Mouse (Mus musculus): ENCODE results near the gene Gm20517. TPM values are rescaled to one million over a fixed set of nuclear protein-coding genes. Genes with fewer than 3 reads are reported as not detected.
"Not testable (repeated sequence)": the region's sequence is repeated elsewhere in the genome, so short reads cannot be mapped to it uniquely, and the experiment has no call there.

Gm20517 gene
- polyA plus RNA-seq, 1 experiment from 2014 or later, result 1.6 TPM

DNA sequence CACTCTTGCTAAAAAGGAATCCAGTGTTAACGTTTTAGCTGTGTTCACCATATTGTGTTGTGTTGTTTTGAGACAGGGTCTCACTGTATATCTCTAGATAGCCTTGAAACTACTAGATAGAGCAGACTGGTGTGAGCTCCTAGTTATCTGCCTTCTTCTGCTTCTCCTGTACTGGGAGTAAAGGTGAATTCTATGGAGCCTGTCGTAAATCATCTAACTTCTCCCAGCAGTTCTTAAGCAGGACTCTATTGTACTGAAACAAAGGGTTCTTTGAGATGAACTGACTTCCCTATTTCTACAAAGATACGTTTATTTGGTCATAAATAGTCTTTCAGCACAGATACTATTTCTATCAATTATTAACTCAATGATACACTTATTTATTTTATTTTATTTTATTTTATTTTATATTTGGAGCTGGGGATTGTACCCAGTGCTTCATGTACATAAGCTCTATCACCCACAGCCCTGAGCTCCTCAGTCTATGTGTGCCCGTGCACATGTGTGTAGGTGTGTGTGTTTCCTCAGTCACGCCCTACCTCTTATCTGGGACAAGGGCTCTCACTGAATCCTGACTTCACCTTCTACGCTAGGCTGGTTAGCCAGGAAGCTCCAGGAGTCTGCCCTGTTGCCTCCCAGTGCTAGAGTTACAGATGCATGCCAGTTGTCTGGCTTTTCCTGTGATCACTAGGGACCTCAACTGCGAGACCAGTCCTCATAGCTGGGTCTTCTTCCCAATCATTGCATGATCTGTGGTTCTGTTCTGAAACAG lies 22.8 kb downstream of the Gm20517 start:
- Histone ChIP-seq H3K36me3 (ENCODE audit: insufficient read depth, low read length) (no peaks in the 10 kb centered on the region), H3K27me3 (ENCODE audit: insufficient read depth, low read length) (no peaks in the 10 kb centered on the region), H3K4me3 (ENCODE audit: low read length) (no peak overlapping the region), H3K9ac (replicated peaks; ENCODE audit: low read length) (no peak overlapping the region), H3K4me1 (ENCODE audit: insufficient read depth, low read length) (peaks cover 18% of the 10 kb centered on the region), H3K4me2 (replicated peaks; ENCODE audit: low read depth, low read length) (no peak overlapping the region), H3K27ac (ENCODE audit: low read length) (no peak overlapping the region), H3K9me3 (ENCODE audit: low read length) (no peaks in the 10 kb centered on the region)
- ATAC-seq (ENCODE audit: low FRiP score, low TSS enrichment), result no peak
- WGBS, result 62% methylated on average over 7 of the region's 7 CpGs

DNA sequence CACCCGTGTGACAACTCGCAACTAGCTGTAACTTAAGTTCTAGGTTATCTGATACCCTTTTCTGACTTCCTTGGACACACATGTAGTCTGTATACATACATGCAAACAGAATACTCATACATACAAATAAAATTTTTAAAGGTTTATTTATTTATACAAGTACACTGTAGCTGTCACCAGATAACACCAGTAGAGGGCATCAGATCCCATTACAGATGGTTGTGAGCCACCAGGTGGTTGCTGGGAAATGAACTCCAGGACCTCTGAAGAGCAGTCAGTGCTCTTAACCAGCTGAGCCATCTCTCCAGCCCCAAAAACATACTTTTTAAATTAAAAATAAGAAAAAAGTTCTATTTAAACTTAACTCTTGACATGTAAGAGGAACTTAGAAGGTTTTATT lies 31.6 kb downstream of the Gm20517 start:
- no peak overlapping the region for H3K4me2 ChIP-seq (replicated peaks; ENCODE audit: low read depth, low read length)
- H3K9ac ChIP-seq (replicated peaks; ENCODE audit: low read length), result no peak overlapping the region
- no peaks in the 10 kb centered on the region for H3K36me3 ChIP-seq (ENCODE audit: insufficient read depth, low read length)
- no peak for ATAC-seq (ENCODE audit: low FRiP score, low TSS enrichment)
- H3K27me3 ChIP-seq (ENCODE audit: insufficient read depth, low read length), result no peaks in the 10 kb centered on the region
- no peaks in the 10 kb centered on the region for H3K9me3 ChIP-seq (ENCODE audit: low read length)
- no peak overlapping the region for H3K4me3 ChIP-seq (ENCODE audit: low read length)
- no peak overlapping the region for H3K27ac ChIP-seq (ENCODE audit: low read length)
- WGBS, result 75% methylated on average over 2 of the region's 2 CpGs
- no peaks in the 10 kb centered on the region for H3K4me1 ChIP-seq (ENCODE audit: insufficient read depth, low read length)

DNA sequence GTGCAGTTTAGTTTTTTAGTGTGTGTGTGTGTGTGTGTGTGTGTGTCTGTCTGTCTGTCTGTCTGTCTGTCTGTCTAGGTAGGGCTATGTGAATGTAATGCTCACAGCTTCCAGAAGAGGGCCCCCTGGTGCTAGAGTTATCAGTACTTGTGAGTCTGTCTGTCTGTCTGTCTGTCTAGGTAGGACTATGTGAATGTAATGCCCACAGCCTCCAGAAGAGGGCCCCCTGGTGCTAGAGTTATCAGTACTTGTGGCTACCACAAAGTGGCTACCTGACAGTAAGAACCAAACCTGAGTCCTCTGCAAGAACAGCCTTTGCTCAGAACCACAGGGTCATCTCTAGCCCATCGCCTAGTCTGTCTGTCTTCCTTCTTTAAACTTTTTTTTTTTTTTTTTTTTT lies 35.3 kb downstream of the Gm20517 start:
- Histone ChIP-seq H3K9ac (replicated peaks; ENCODE audit: low read length) (no peak overlapping the region), H3K36me3 (ENCODE audit: insufficient read depth, low read length) (no peaks in the 10 kb centered on the region), H3K4me2 (replicated peaks; ENCODE audit: low read depth, low read length) (no peak overlapping the region), H3K27me3 (ENCODE audit: insufficient read depth, low read length) (no peaks in the 10 kb centered on the region), H3K9me3 (ENCODE audit: low read length) (no peaks in the 10 kb centered on the region), H3K27ac (ENCODE audit: low read length) (no peak overlapping the region), H3K4me1 (ENCODE audit: insufficient read depth, low read length) (no peaks in the 10 kb centered on the region), H3K4me3 (ENCODE audit: low read length) (no peak overlapping the region)
- ATAC-seq (ENCODE audit: low FRiP score, low TSS enrichment), result no peak
- 88% methylated on average over 1 of the region's 1 CpGs for WGBS

- no peak overlapping the region for H3K4me2 ChIP-seq (replicated peaks; ENCODE audit: low read depth, low read length)
- H3K27ac ChIP-seq (ENCODE audit: low read length), result no peak overlapping the region
- no peaks in the 10 kb centered on the region for H3K4me1 ChIP-seq (ENCODE audit: insufficient read depth, low read length)
- ATAC-seq (ENCODE audit: low FRiP score, low TSS enrichment), result no peak
- H3K9ac ChIP-seq (replicated peaks; ENCODE audit: low read length), result no peak overlapping the region
- H3K9me3 ChIP-seq (ENCODE audit: low read length), result no peaks in the 10 kb centered on the region
- 68% methylated on average over 4 of the region's 4 CpGs for WGBS
- no peaks in the 10 kb centered on the region for H3K27me3 ChIP-seq (ENCODE audit: insufficient read depth, low read length)
- no peaks in the 10 kb centered on the region for H3K36me3 ChIP-seq (ENCODE audit: insufficient read depth, low read length)
- no peak overlapping the region for H3K4me3 ChIP-seq (ENCODE audit: low read length)
These were observed 37.6 kb downstream of the Gm20517 start for GRCm38 (mm10) chr17:47648966-47649365.

- H3K36me3 ChIP-seq (ENCODE audit: insufficient read depth, low read length), result no peaks in the 10 kb centered on the region
These were observed 40.6 kb downstream of the Gm20517 start for GRCm38 (mm10) chr17:47651953-47652352.

DNA sequence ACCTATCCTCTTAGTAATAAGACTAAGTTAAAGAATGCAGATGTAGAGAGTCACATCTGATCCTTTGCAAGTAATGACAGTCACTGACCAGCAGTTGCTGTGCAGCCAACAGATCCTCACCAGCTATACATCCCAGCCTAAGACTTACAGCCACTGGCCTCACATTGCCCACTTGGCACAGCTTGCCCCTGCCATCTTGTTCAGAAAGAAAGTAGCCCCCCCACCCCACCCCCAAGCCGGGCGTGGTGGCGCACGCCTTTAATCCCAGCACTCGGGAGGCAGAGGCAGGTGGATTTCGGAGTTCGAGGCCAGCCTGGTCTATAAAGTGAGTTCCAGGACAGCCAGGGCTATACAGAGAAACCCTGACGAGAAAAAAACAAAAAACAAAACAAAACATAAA lies 43.0 kb downstream of the Gm20517 start:
- H3K9me3 ChIP-seq (ENCODE audit: low read length); H3K27ac ChIP-seq (ENCODE audit: low read length); H3K4me1 ChIP-seq (ENCODE audit: insufficient read depth, low read length); H3K27me3 ChIP-seq (ENCODE audit: insufficient read depth, low read length); H3K36me3 ChIP-seq (ENCODE audit: insufficient read depth, low read length); H3K4me3 ChIP-seq (ENCODE audit: low read length); ATAC-seq (ENCODE audit: low FRiP score, low TSS enrichment); H3K4me2 ChIP-seq (replicated peaks; ENCODE audit: low read depth, low read length); H3K9ac ChIP-seq (replicated peaks; ENCODE audit: low read length): not testable (repeated sequence)
- 95% methylated on average over 8 of the region's 8 CpGs for WGBS

More at GRCm38 (mm10) chr17:47651953-47652352, 40.6 kb downstream of the Gm20517 start:
- ATAC-seq (ENCODE audit: low FRiP score, low TSS enrichment), result no peak
- H3K9me3 ChIP-seq (ENCODE audit: low read length), result no peaks in the 10 kb centered on the region
- H3K4me3 ChIP-seq (ENCODE audit: low read length), result no peak overlapping the region
- H3K9ac ChIP-seq (replicated peaks; ENCODE audit: low read length), result no peak overlapping the region
- H3K27ac ChIP-seq (ENCODE audit: low read length), result no peak overlapping the region
- WGBS, result 83% methylated on average over 2 of the region's 2 CpGs
- H3K4me1 ChIP-seq (ENCODE audit: insufficient read depth, low read length), result no peaks in the 10 kb centered on the region
- no peaks in the 10 kb centered on the region for H3K27me3 ChIP-seq (ENCODE audit: insufficient read depth, low read length)
- H3K4me2 ChIP-seq (replicated peaks; ENCODE audit: low read depth, low read length), result no peak overlapping the region

DNA sequence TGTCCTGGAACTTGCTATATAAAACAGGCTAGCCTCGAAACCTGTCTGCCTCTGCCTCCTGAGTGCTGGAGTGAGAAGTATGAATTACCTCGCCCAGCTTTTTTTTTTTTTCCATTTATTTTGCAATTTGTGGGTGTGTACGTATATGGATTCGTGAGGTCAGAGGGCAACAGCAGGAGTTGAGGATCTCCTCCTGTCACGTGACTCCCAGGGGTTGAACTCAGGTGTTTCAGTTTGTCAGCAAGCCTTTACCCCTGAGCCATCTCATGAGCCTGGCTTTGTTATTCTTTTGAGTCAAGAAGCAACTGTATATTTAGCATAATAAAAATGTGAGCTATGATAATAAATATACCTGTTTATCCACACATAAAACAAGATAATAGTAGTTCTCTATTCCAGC lies 44.3 kb downstream of the Gm20517 start:
- 78% methylated on average over 5 of the region's 5 CpGs for WGBS
- H3K27me3 ChIP-seq (ENCODE audit: insufficient read depth, low read length), result no peaks in the 10 kb centered on the region
- no peak overlapping the region for H3K4me3 ChIP-seq (ENCODE audit: low read length)
- no peak for ATAC-seq (ENCODE audit: low FRiP score, low TSS enrichment)
- no peak overlapping the region for H3K27ac ChIP-seq (ENCODE audit: low read length)
- no peaks in the 10 kb centered on the region for H3K36me3 ChIP-seq (ENCODE audit: insufficient read depth, low read length)
- H3K9ac ChIP-seq (replicated peaks; ENCODE audit: low read length), result no peak overlapping the region
- H3K4me2 ChIP-seq (replicated peaks; ENCODE audit: low read depth, low read length), result no peak overlapping the region
- H3K9me3 ChIP-seq (ENCODE audit: low read length), result no peaks in the 10 kb centered on the region
- no peaks in the 10 kb centered on the region for H3K4me1 ChIP-seq (ENCODE audit: insufficient read depth, low read length)

- no peaks in the 10 kb centered on the region for H3K27me3 ChIP-seq (ENCODE audit: insufficient read depth, low read length)
- H3K4me1 ChIP-seq (ENCODE audit: insufficient read depth, low read length), result no peaks in the 10 kb centered on the region
- no peak overlapping the region for H3K27ac ChIP-seq (ENCODE audit: low read length)
- no peaks in the 10 kb centered on the region for H3K36me3 ChIP-seq (ENCODE audit: insufficient read depth, low read length)
- no peak overlapping the region for H3K4me2 ChIP-seq (replicated peaks; ENCODE audit: low read depth, low read length)
- no peaks in the 10 kb centered on the region for H3K9me3 ChIP-seq (ENCODE audit: low read length)
- ATAC-seq (ENCODE audit: low FRiP score, low TSS enrichment), result no peak
- 79% methylated on average over 4 of the region's 4 CpGs for WGBS
- no peak overlapping the region for H3K4me3 ChIP-seq (ENCODE audit: low read length)
- H3K9ac ChIP-seq (replicated peaks; ENCODE audit: low read length), result no peak overlapping the region
These were observed 46.5 kb downstream of the Gm20517 start for GRCm38 (mm10) chr17:47657901-47658300.

GRCm38 (mm10) chr17:47658741-47659243 lies 47.4 kb downstream of the Gm20517 start:
- Histone ChIP-seq H3K4me1 (ENCODE audit: insufficient read depth, low read length) (no peaks in the 10 kb centered on the region), H3K27me3 (ENCODE audit: insufficient read depth, low read length) (no peaks in the 10 kb centered on the region), H3K36me3 (ENCODE audit: insufficient read depth, low read length) (no peaks in the 10 kb centered on the region), H3K4me3 (ENCODE audit: low read length) (no peak overlapping the region), H3K27ac (ENCODE audit: low read length) (no peak overlapping the region), H3K4me2 (replicated peaks; ENCODE audit: low read depth, low read length) (no peak overlapping the region), H3K9ac (replicated peaks; ENCODE audit: low read length) (no peak overlapping the region), H3K9me3 (ENCODE audit: low read length) (no peaks in the 10 kb centered on the region)
- no peak for ATAC-seq (ENCODE audit: low FRiP score, low TSS enrichment)
- 88% methylated on average over 3 of the region's 3 CpGs for WGBS

DNA sequence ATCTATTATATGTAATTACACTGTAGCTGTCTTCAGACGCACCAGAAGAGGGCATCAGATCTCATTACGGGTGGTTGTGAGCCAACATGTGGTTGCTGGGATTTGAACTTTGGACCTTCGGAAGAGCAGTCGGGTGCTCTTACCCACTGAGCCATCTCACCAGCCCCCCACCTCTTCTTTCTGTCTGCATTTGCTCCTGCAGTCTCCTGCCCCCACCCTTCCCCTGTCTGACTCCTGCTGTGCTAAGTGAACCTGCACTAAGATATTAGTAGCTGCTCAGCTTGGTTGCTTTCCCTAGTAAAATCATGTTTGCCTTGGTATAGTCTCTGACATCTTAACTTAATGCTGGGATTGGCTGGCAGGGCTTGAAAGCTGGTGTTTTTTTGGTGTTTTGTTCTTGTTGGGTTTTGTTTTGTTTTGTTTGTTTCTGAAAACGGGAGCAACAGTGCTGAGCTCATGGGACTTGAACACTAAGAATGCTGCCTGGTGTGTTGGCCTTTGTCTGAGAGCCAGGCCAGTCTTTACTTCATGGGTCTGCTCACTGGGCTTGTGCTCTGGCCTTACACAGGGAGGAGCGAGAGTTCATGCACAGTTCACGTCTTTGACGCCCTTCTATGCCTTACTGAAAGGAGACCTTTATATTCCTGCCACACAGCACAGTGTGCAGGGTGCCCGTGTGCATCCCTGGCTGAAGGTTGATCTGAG lies 51.8 kb downstream of the Gm20517 start:
- no peak overlapping the region for H3K4me3 ChIP-seq (ENCODE audit: low read length)
- H3K27me3 ChIP-seq (ENCODE audit: insufficient read depth, low read length), result no peaks in the 10 kb centered on the region
- H3K9me3 ChIP-seq (ENCODE audit: low read length), result no peaks in the 10 kb centered on the region
- no peaks in the 10 kb centered on the region for H3K4me1 ChIP-seq (ENCODE audit: insufficient read depth, low read length)
- no peak overlapping the region for H3K9ac ChIP-seq (replicated peaks; ENCODE audit: low read length)
- ATAC-seq (ENCODE audit: low FRiP score, low TSS enrichment), result no peak
- no peaks in the 10 kb centered on the region for H3K36me3 ChIP-seq (ENCODE audit: insufficient read depth, low read length)
- whole genome bisulfite sequencing, result 75% methylated on average over 9 of the region's 9 CpGs
- H3K27ac ChIP-seq (ENCODE audit: low read length), result no peak overlapping the region
- H3K4me2 ChIP-seq (replicated peaks; ENCODE audit: low read depth, low read length), result no peak overlapping the region
